In the genomic region with DNA sequence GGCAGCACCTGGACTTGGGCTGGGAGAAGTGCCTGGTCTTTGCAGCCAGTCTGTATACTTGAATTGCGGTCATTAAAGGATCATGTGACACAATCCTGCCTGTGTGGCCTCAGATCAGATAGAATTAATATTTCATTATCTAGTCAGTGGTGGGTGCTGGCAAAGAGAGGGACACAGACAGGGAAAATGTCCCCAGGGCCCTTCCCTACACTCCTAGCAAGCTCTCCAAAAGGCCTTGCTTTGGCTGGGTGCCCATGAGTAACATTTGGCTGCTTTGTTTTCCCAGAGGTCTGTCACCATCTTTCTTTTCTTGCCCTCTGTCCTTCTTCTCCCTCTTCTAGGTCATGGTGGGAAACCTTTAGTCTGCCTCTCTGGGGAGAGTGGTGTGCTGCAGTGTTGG, we compare ENCODE assay signal across 17 mouse cellular contexts.
DNase-seq lines count a peak whose midpoint lies in the region; ATAC-seq lines count a peak whose summit lies in the region.
"Had no signal": no experiment of that assay in that cellular context is flagged by ENCODE, and none has a peak within 500 bp of the region (broad histone marks: within the 10 kb centered on the region; RNA-seq: fewer than 3 reads in every experiment).

No protein-coding gene starts in this region.

- H3K4me2 ChIP-seq in hindbrain, embryonic 12.5 days (replicated peaks) = no peak overlapping the region
- no peak overlapping the region for H3K4me2 ChIP-seq in hindbrain, embryonic 14.5 days (replicated peaks)
- no peak overlapping the region for H3K4me2 ChIP-seq in neural tube, embryonic 13.5 days
- no peak overlapping the region for H3K4me2 ChIP-seq in neural tube, embryonic 15.5 days
- H3K4me2 ChIP-seq: forebrain, embryonic 12.5 days; heart, embryonic 15.5 days had no signal

- peak; percentile 44 to 71 for DNase-seq in cerebellum, postnatal 10 days
- no peak for DNase-seq in cerebellum, adult 9-10 months
- no peak for DNase-seq in hindbrain, embryonic 14.5 days (ENCODE audit: low spot score)
- no peak for DNase-seq in Muller cell, postnatal 12 days (ENCODE audit: inconsistent ontology term)
- DNase-seq in gastrocnemius, postnatal 4 days (ENCODE audit: low spot score in 2 of 2) = no peak
- DNase-seq: cerebellum, adult 8-10 months; kidney, adult 8-10 months; kidney, postnatal 4 days; liver; liver, postnatal 0 days; lung, postnatal 36 days had no signal

- H3K4me3 ChIP-seq in hindbrain, embryonic 12.5 days = no peak overlapping the region
- H3K4me3 ChIP-seq in hindbrain, embryonic 14.5 days (replicated peaks; ENCODE audit: low read length) = no peak overlapping the region
- no peak overlapping the region for H3K4me3 ChIP-seq in neural tube, embryonic 13.5 days
- H3K4me3 ChIP-seq in neural tube, embryonic 15.5 days (replicated peaks) = no peak overlapping the region
- H3K4me3 ChIP-seq: forebrain, embryonic 12.5 days; heart, embryonic 15.5 days had no signal

- peaks cover 8% of the 10 kb centered on the region for H3K4me1 ChIP-seq in hindbrain, embryonic 12.5 days
- H3K4me1 ChIP-seq in hindbrain, embryonic 14.5 days (replicated peaks; ENCODE audit: control insufficient read depth, insufficient read depth, low read length) = no peaks in the 10 kb centered on the region
- H3K4me1 ChIP-seq in neural tube, embryonic 13.5 days (replicated peaks) = peaks cover 8% of the 10 kb centered on the region
- no peaks in the 10 kb centered on the region for H3K4me1 ChIP-seq in neural tube, embryonic 15.5 days
- H3K4me1 ChIP-seq: heart, embryonic 15.5 days had no signal

- no peaks in the 10 kb centered on the region for H3K9me3 ChIP-seq in hindbrain, embryonic 12.5 days (replicated peaks)
- no peaks in the 10 kb centered on the region for H3K9me3 ChIP-seq in hindbrain, embryonic 14.5 days (ENCODE audit: control insufficient read depth, low read length)
- no peaks in the 10 kb centered on the region for H3K9me3 ChIP-seq in neural tube, embryonic 13.5 days
- no peaks in the 10 kb centered on the region for H3K9me3 ChIP-seq in neural tube, embryonic 15.5 days (replicated peaks)
- H3K9me3 ChIP-seq: forebrain, embryonic 12.5 days; heart, embryonic 15.5 days had no signal

- peak; percentile 32; the same call in 1 of the 2 replicates for ATAC-seq in hindbrain, embryonic 12.5 days (ENCODE audit: low FRiP score)
- no peak for ATAC-seq in hindbrain, embryonic 14.5 days (ENCODE audit: low FRiP score)
- ATAC-seq in neural tube, embryonic 13.5 days (ENCODE audit: low read depth) = peak; percentile 50; the same call in 1 of the 2 replicates
- ATAC-seq in neural tube, embryonic 15.5 days (ENCODE audit: low FRiP score) = no peak
- ATAC-seq: liver, postnatal 0 days had no signal

- H3K27me3 ChIP-seq in hindbrain, embryonic 12.5 days = no peaks in the 10 kb centered on the region
- H3K27me3 ChIP-seq in hindbrain, embryonic 14.5 days (ENCODE audit: control insufficient read depth, insufficient read depth, low read length) = no peaks in the 10 kb centered on the region
- no peaks in the 10 kb centered on the region for H3K27me3 ChIP-seq in neural tube, embryonic 13.5 days
- no peaks in the 10 kb centered on the region for H3K27me3 ChIP-seq in neural tube, embryonic 15.5 days (replicated peaks)
- H3K27me3 ChIP-seq: CH12.LX; forebrain, embryonic 12.5 days; heart, embryonic 15.5 days had no signal

- H3K9ac ChIP-seq in hindbrain, embryonic 12.5 days = no peak overlapping the region
- H3K9ac ChIP-seq in hindbrain, embryonic 14.5 days = no peak overlapping the region
- no peak overlapping the region for H3K9ac ChIP-seq in neural tube, embryonic 13.5 days
- H3K9ac ChIP-seq in neural tube, embryonic 15.5 days (replicated peaks) = no peak overlapping the region
- H3K9ac ChIP-seq: forebrain, embryonic 12.5 days; heart, embryonic 15.5 days; liver, postnatal 0 days had no signal

- 81% methylated on average over 1 of the region's 1 CpGs for WGBS in hindbrain, embryonic 12.5 days
- 69% methylated on average over 1 of the region's 1 CpGs for WGBS in hindbrain, embryonic 14.5 days
- WGBS in neural tube, embryonic 13.5 days = 72% methylated on average over 1 of the region's 1 CpGs
- 63% methylated on average over 1 of the region's 1 CpGs for WGBS in neural tube, embryonic 15.5 days

- no peaks in the 10 kb centered on the region for H3K36me3 ChIP-seq in hindbrain, embryonic 12.5 days
- no peaks in the 10 kb centered on the region for H3K36me3 ChIP-seq in hindbrain, embryonic 14.5 days (replicated peaks; ENCODE audit: control insufficient read depth, insufficient read depth)
- H3K36me3 ChIP-seq in neural tube, embryonic 13.5 days = no peaks in the 10 kb centered on the region
- no peaks in the 10 kb centered on the region for H3K36me3 ChIP-seq in neural tube, embryonic 15.5 days
- H3K36me3 ChIP-seq: forebrain, embryonic 12.5 days; heart, embryonic 15.5 days had no signal

- H3K27ac ChIP-seq in hindbrain, embryonic 12.5 days = no peak overlapping the region
- no peak overlapping the region for H3K27ac ChIP-seq in hindbrain, embryonic 14.5 days
- no peak overlapping the region for H3K27ac ChIP-seq in neural tube, embryonic 13.5 days (replicated peaks)
- no peak overlapping the region for H3K27ac ChIP-seq in neural tube, embryonic 15.5 days (replicated peaks)
- H3K27ac ChIP-seq: forebrain, embryonic 12.5 days; heart, embryonic 15.5 days had no signal

Comparison
In these comparisons a context has a peak if more than half of its experiments do, and no peak if none do; other contexts are left out.
1. DNase-seq: peak in cerebellum, postnatal 10 days (2 of 2); none in cerebellum, adult 9-10 months (single experiment), hindbrain, embryonic 14.5 days (single experiment), Muller cell, postnatal 12 days (single experiment) and gastrocnemius, postnatal 4 days (0 of 2).
2. ATAC-seq: peak in hindbrain, embryonic 12.5 days (single experiment) and neural tube, embryonic 13.5 days (single experiment); none in hindbrain, embryonic 14.5 days (single experiment) and neural tube, embryonic 15.5 days (single experiment).